Mouse (Mus musculus) lung, postnatal 36 days (tissue): ENCODE data around the gene Cant1.
A peak's percentile ranks its signal among the peaks of the same experiment; 100 is the strongest.
"Not testable (repeated sequence)": the region's sequence is repeated elsewhere in the genome, so short reads cannot be mapped to it uniquely, and the experiment has no call there.

Experiments used
- DNase-seq: peaks from one replicate; pipeline ENCODE4 v3.0.0; 2022; ENCODE audit warnings: mixed read lengths

The Cant1 gene

DNA sequence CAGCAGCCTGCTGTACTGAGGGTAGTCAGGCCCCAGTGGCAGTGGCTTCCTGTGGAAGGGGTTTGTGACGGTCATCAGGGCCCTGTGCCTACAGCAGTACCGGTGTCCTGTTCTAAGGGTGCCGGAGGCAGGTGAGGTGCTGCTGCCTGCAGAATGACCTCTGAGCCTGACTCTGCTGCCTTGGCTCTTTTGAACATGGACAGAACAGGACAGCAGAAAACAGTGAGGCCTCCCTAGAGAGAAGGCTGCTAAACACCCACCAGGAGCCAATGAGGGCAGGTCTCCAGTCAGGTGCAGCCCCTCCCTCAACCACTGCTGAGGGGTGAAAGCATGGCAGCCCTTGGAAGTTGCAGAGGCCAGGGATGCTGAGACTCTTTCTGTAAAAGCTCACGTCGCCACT, 12.4 kb downstream of the Cant1 start:
- DNase-seq = no peak

DNA sequence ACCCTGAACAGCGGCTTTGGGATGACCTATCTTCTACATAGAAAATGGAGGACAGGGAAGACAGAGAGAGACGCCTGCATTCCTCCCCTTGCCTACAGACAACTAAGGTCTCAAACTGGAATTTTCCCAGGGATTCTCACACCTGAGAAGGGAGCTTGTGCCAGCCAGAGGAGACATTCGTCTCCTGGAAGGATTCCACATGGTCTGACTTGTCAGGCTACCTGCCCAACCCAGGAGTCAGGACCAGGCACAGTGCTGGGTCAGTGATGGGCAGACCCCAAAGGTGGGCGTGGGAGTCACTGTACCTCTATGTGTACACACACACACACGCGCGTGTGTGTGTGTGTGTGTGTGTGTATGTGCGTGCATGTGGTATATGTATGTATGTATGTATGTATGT, 13.6 kb downstream of the Cant1 start:
- no peak for DNase-seq

DNA sequence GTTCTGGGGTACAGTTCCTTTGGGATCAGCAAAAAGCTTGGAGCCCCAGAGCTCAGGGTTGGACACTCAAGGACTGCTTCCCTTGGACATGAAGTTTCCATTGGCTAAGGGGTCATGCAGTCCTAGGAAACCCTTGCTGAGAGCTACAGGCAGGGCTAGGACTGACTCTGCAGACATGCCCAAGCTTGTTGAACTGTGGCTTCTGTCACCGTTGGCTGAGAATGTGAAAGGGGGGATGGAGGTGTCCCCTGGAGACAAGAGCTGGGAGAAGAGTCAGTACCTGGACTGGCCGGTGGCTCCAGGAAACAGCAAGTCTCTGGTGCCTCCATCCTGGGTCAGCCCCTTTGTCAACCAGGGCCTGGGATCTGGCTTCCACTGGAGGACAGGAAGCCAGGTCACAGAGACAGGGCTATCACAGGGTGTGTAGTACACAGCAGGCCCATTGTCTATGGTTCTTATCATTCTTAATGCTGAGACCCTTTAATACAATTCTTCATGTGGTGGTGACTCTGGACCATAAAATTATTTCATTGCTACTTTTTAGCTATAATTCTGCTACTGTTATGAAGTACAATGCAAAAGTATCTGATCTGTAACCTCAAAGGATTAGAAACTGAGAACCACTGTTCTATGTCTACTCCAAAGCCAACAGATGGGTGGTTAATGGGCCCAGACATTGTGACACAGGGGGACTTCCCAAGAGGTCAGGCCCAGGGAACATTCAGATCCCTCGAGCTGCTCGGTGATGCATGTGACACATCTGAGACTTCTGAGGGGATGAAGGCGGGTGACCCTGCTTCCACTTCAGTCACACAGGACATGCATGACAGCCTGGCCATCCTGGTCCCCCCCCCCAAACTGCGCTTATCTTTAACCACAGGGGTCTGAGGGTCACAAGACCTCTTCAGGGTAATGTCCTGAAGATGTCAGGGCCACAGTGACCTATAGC, 14.7 kb downstream of the Cant1 start:
- no peak for DNase-seq

- no peak for DNase-seq
Observed at GRCm38 (mm10) chr11:118403183-118403582, 15.7 kb downstream of the Cant1 start.

- DNase-seq = peak; percentile 86
Observed at GRCm38 (mm10) chr11:118401760-118402280, 17.1 kb downstream of the Cant1 start, which contains the start of gene Lgals3bp. Lgals3bp (minus strand) TSS chr11:118402092.

- DNase-seq = no peak
Observed at GRCm38 (mm10) chr11:118401195-118401594, 17.7 kb downstream of the Cant1 start.

- DNase-seq = peak; percentile 60
Observed at GRCm38 (mm10) chr11:118400566-118400936, 18.3 kb downstream of the Cant1 start.

GRCm38 (mm10) chr11:118399891-118400565, 18.9 kb downstream of the Cant1 start:
- DNase-seq = peak; percentile 37

DNA sequence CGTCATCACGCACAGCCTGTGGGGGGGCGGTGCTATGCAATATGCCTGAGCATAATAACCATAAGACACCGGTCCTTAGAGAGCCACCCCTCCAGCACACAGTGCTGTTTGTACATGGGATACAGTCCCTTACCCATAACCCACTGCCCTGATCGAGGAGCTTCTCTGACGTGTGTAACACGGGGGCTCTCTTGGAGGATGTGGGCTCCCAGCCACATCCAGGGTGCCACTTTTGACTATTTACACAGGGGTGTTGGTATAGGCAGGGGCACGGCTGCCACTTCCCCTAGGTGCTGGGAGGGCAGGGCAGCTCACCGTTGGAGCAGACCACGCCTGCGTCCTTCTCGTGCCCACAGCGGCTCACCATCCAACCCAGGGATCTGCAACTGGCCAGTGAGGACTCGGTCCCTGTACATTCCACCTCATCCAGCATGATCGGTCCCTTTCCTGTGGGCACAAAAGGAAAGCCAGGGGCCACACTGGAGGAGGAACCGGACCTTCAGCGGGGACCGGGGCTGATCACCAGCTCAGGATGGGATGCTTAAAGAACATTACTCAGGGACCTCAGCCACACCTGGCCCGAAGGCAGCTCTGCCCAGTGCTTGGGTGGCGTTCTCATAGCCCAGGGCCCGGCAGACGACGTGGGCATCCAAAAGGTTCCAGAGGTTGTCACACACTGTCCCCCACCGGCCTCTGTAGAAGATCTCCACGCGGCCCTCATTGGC, 20.9 kb downstream of the Cant1 start:
- DNase-seq = no peak

- no peak for DNase-seq
Observed at GRCm38 (mm10) chr11:118394538-118394937, 24.3 kb downstream of the Cant1 start.

DNA sequence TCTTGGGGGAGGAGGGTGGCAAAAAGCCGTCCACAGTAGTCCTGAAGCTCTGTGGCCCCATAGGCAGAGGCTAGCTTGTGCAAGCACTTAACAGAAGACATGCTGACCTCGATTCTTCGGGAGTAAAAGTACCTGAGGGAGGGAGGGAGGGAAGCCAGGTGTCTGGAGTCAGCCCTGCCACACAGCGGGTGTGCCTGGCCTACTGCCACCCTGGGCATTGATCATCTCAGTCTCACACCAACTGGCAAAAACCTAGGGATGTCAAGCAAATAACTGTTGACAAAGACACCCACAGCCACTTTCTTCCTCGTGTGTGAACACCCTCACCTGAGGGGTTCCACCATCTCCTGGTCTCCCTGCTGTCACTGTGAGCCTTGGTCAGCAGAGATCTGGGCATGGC, 24.9 kb downstream of the Cant1 start:
- DNase-seq = no peak

- not testable (repeated sequence) for DNase-seq
Observed at GRCm38 (mm10) chr11:118387816-118388215, 31.1 kb downstream of the Cant1 start.

DNA sequence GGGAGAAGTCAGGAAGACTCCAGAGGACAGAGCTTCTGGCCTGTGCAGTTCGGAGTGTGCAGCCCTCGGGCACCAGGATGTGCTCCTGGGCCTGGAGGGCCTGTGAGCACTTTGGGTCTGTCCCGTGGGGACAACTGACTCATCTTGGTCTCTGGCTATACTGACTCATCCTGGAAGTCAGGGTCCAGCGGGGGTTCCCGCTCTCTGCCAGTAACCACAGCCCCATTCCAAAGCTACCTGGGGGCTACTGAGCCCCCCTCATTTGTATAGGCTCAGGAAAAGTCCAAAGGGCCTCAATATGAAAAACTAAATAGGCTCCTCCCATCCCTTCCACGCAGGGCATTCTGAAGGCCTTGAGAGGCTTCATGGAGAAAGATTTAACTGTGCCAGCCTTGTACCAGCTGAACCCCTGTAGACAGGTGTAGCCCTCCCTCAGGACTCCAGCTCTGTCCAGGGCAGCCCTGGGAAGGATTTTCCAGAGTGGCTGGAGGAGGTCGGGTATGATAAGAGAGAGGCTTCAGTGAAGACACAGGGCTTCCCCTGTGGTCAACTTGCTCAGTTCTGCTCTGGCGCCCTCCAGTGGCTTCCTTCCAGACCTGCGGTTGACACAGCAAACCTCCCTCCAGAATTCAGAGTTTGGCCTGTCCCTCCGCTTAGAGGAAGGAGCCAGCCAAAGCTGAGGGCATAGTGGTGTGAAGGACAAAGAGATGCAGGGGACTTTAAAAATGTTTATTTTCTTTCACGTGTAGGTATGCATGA, 39.5 kb downstream of the Cant1 start:
- DNase-seq = peak; percentile 93

DNA sequence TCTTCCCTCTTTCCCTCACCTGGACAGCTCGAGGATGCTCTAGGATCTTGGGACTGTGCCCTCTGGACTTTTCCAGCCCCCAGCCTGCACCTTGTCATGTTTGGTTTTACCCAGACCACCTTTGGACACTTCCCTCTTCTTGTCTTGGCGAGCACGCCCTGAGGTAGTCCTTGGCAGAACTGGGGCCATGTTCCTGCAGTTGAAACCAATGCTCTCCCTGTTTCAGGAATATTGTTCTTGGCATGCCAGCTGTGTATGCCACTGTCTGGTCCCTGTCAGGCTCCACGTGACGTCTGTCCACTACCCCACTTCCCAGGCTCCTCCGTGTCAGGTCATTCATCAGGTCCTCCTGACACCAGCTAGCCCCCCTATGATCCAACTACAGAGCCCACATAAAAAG, 40.2 kb downstream of the Cant1 start:
- no peak for DNase-seq

DNA sequence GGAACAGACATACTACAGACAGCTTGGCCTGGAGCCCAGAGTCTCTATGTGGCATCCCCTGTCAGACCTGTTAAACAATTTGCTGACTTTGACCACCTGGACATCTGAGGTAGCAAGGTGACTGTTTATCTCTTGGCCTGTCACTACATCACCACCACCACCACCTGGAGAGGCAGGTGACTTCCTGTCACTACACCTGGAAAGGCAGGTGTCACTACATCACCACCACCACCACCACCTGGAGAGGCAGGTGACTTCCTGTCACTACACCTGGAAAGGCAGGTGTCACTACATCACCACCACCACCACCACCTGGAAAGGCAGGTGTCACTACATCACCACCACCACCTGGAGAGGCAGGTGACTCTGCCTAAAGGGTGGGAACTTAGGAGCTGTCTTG, 42.6 kb downstream of the Cant1 start:
- not testable (repeated sequence) for DNase-seq

GRCm38 (mm10) chr11:118375881-118376280, 43.0 kb downstream of the Cant1 start:
- no peak for DNase-seq

GRCm38 (mm10) chr11:118375461-118375860, 43.4 kb downstream of the Cant1 start:
- no peak for DNase-seq

DNA sequence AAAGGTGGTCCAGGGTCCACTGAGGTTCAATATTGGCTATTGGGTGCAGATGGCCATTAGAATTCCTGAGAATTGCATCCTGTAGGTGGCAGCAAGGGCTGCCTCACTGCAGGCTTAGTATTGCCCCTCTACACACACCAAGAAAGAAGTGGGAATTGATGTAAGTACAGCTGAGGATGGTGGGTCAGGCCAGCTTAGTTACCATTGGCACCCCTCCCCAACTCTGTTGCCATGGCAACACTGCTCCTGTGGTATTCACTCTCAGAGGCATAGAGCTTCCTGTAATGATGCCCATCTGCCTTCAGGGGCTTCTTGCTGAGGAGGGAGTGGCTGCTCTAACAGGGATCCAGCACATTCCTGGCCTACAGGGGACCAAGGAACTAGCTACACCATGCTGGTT, 43.9 kb downstream of the Cant1 start:
- DNase-seq = no peak

DNA sequence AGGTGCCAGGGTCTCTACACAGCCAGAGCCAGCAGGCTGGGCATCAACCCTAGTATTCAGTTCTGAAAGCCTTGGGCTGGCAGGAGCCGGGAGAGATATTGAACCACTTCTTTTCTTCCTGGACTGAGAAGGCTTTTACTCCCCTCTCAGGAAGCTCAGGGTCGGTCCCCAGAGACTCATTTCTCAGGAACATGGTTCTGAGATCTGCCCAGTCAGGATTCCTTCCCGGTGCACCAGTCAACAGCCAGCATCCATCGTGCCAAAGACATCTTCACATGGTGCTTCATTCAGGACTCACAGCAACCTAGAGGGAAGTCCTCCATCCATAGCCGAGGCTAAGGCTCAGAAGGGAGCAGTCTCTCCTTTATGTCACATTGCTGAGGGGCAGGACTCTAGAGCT, 44.4 kb downstream of the Cant1 start:
- DNase-seq = no peak

GRCm38 (mm10) chr11:118372641-118373040, 46.2 kb downstream of the Cant1 start:
- no peak for DNase-seq

DNA sequence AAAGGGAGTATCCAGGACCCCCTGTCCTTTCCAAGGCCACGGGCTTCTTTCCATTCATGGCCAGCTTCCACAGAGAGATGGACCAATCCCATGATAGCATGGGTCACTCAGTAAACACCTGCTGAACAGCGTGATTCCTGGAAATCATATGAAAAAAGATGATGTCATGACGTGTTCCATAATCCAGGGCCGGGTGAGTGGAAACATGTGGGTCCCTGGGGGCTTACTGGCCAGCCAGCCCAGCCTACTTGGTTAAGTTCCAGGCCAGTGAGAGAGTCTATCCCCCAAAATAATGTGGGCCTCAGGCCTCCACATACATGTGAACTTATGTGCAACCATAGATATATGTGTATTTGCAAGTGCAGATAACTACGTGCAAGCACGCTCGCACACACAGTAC, 47.0 kb downstream of the Cant1 start:
- DNase-seq = no peak

GRCm38 (mm10) chr11:118369657-118370056, 49.2 kb downstream of the Cant1 start:
- DNase-seq = no peak
